Mouse (Mus musculus): Measurements from ENCODE around the gene Aco1. TPM values are rescaled to one million over a fixed set of nuclear protein-coding genes. Genes with fewer than 3 reads are reported as not detected.

Gene Aco1
- total and polyA plus RNA-seq, 2 experiments = 112 to 178 TPM

GRCm38 (mm10) chr4:40144543-40144942, 1.7 kb downstream of the Aco1 start:
- peaks cover 21% of the 10 kb centered on the region; the same call in 1 of the 2 replicates for H3K79me2 ChIP-seq (ENCODE audit: control insufficient read depth, insufficient read depth, low read length)
- WGBS = 61% methylated on average over 1 of the region's 1 CpGs
- peaks cover 31% of the 10 kb centered on the region for H3K4me1 ChIP-seq (ENCODE audit: control insufficient read depth, insufficient read depth, low read length)
- no peak for DNase-seq (ENCODE audit: extremely low read depth, low read depth, low spot score)
- H3K36me3 ChIP-seq (ENCODE audit: control insufficient read depth, insufficient read depth, low read length) = 0 out of 2 replicates have a peak, but pooled peaks cover 3% of the 10 kb centered on the region
- H3K27me3 ChIP-seq (ENCODE audit: control insufficient read depth, insufficient read depth, low read length) = no peaks in the 10 kb centered on the region
- peak overlapping the region; percentile 40 for H3K9ac ChIP-seq (ENCODE audit: low read depth, low read length)
- peak overlapping the region; percentile 92 for H3K4me3 ChIP-seq (ENCODE audit: insufficient read depth, low read depth, low read length)
- no peak for TF ChIP-seq POLR2A (IDR thresholded peaks at IDR 0.05; ENCODE audit: extremely low read depth, insufficient read depth, low read length)
- TF ChIP-seq CTCF (IDR thresholded peaks at IDR 0.05; ENCODE audit: low read depth, low read length) = no peak
- peak overlapping the region; percentile 5 for H3K27ac ChIP-seq (replicated peaks; ENCODE audit: insufficient read depth, low read depth, low read length)

DNA sequence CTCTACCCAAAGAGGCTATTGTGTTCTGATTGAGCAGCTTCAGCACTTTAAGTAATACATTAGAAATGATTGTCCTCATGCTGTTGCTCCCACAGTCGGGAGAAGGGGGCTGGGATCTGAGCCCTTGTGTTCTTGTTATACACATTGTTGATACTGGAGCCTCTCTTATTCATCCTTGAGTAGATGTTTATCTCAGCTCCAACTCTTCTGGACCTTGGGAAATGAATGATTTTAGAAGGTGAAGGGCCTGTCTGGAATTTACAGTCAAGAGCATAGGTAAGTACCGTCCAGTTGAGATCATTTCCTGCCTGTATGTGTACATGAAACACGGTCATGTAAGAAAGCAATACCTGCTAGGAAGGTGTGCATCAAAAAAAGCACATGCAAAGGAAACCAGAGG, 2.1 kb downstream of the Aco1 start:
- H3K4me3 ChIP-seq (ENCODE audit: insufficient read depth, low read depth, low read length) = no peak overlapping the region
- no peaks in the 10 kb centered on the region for H3K27me3 ChIP-seq (ENCODE audit: control insufficient read depth, insufficient read depth, low read length)
- peaks cover 21% of the 10 kb centered on the region for H3K79me2 ChIP-seq (ENCODE audit: control insufficient read depth, insufficient read depth, low read length)
- H3K27ac ChIP-seq (replicated peaks; ENCODE audit: insufficient read depth, low read depth, low read length) = peak overlapping the region; percentile 68; the same call in 1 of the 2 replicates
- no peak for DNase-seq (ENCODE audit: extremely low read depth, low read depth, low spot score)
- peaks cover 30% of the 10 kb centered on the region for H3K4me1 ChIP-seq (ENCODE audit: control insufficient read depth, insufficient read depth, low read length)
- H3K36me3 ChIP-seq (ENCODE audit: control insufficient read depth, insufficient read depth, low read length) = 0 out of 2 replicates have a peak, but pooled peaks cover 3% of the 10 kb centered on the region
- H3K9ac ChIP-seq (ENCODE audit: low read depth, low read length) = no peak overlapping the region
- TF ChIP-seq CTCF (IDR thresholded peaks at IDR 0.05; ENCODE audit: low read depth, low read length) (no peak), POLR2A (IDR thresholded peaks at IDR 0.05; ENCODE audit: extremely low read depth, insufficient read depth, low read length) (no peak)
- 35% methylated on average over 3 of the region's 3 CpGs for WGBS

- H3K9ac ChIP-seq (ENCODE audit: low read depth, low read length) = no peak overlapping the region
- H3K4me1 ChIP-seq (ENCODE audit: control insufficient read depth, insufficient read depth, low read length) = peaks cover 33% of the 10 kb centered on the region
- TF ChIP-seq CTCF (IDR thresholded peaks at IDR 0.05; ENCODE audit: low read depth, low read length) = no peak
- TF ChIP-seq POLR2A (IDR thresholded peaks at IDR 0.05; ENCODE audit: extremely low read depth, insufficient read depth, low read length) = no peak
- WGBS = 78% methylated on average over 5 of the region's 5 CpGs
- no peaks in the 10 kb centered on the region for H3K27me3 ChIP-seq (ENCODE audit: control insufficient read depth, insufficient read depth, low read length)
- H3K79me2 ChIP-seq (ENCODE audit: control insufficient read depth, insufficient read depth, low read length) = peaks cover 33% of the 10 kb centered on the region
- H3K4me3 ChIP-seq (ENCODE audit: insufficient read depth, low read depth, low read length) = no peak overlapping the region
- no peak overlapping the region; the same call in 1 of the 2 replicates for H3K27ac ChIP-seq (replicated peaks; ENCODE audit: insufficient read depth, low read depth, low read length)
- peak; percentile 40 for DNase-seq (ENCODE audit: extremely low read depth, low read depth, low spot score)
- 0 out of 2 replicates have a peak, but pooled peaks cover 8% of the 10 kb centered on the region for H3K36me3 ChIP-seq (ENCODE audit: control insufficient read depth, insufficient read depth, low read length)
These were observed 5.4 kb downstream of the Aco1 start for GRCm38 (mm10) chr4:40148281-40148680.

GRCm38 (mm10) chr4:40150046-40150445, 7.2 kb downstream of the Aco1 start:
- Histone ChIP-seq H3K79me2 (ENCODE audit: control insufficient read depth, insufficient read depth, low read length) (peaks cover 32% of the 10 kb centered on the region), H3K27ac (replicated peaks; ENCODE audit: insufficient read depth, low read depth, low read length) (no peak overlapping the region), H3K36me3 (ENCODE audit: control insufficient read depth, insufficient read depth, low read length) (0 out of 2 replicates have a peak, but pooled peaks cover 8% of the 10 kb centered on the region), H3K9ac (ENCODE audit: low read depth, low read length) (no peak overlapping the region), H3K27me3 (ENCODE audit: control insufficient read depth, insufficient read depth, low read length) (no peaks in the 10 kb centered on the region), H3K4me1 (ENCODE audit: control insufficient read depth, insufficient read depth, low read length) (peaks cover 34% of the 10 kb centered on the region), H3K4me3 (ENCODE audit: insufficient read depth, low read depth, low read length) (no peak overlapping the region)
- 78% methylated on average over 7 of the region's 7 CpGs for WGBS
- DNase-seq (ENCODE audit: extremely low read depth, low read depth, low spot score) = no peak
- no peak for TF ChIP-seq POLR2A (IDR thresholded peaks at IDR 0.05; ENCODE audit: extremely low read depth, insufficient read depth, low read length)
- no peak for TF ChIP-seq CTCF (IDR thresholded peaks at IDR 0.05; ENCODE audit: low read depth, low read length)

GRCm38 (mm10) chr4:40152771-40153170, 9.9 kb downstream of the Aco1 start:
- 90% methylated on average over 2 of the region's 2 CpGs for WGBS
- 0 out of 2 replicates have a peak, but pooled peaks cover 6% of the 10 kb centered on the region for H3K36me3 ChIP-seq (ENCODE audit: control insufficient read depth, insufficient read depth, low read length)
- no peak overlapping the region for H3K4me3 ChIP-seq (ENCODE audit: insufficient read depth, low read depth, low read length)
- peak; percentile 65 for DNase-seq (ENCODE audit: extremely low read depth, low read depth, low spot score)
- peaks cover 50% of the 10 kb centered on the region for H3K4me1 ChIP-seq (ENCODE audit: control insufficient read depth, insufficient read depth, low read length)
- H3K27me3 ChIP-seq (ENCODE audit: control insufficient read depth, insufficient read depth, low read length) = no peaks in the 10 kb centered on the region
- H3K27ac ChIP-seq (replicated peaks; ENCODE audit: insufficient read depth, low read depth, low read length) = peak overlapping the region; percentile 27; the same call in 1 of the 2 replicates
- TF ChIP-seq POLR2A (IDR thresholded peaks at IDR 0.05; ENCODE audit: extremely low read depth, insufficient read depth, low read length) = no peak
- no peak for TF ChIP-seq CTCF (IDR thresholded peaks at IDR 0.05; ENCODE audit: low read depth, low read length)
- H3K79me2 ChIP-seq (ENCODE audit: control insufficient read depth, insufficient read depth, low read length) = peaks cover 28% of the 10 kb centered on the region
- H3K9ac ChIP-seq (ENCODE audit: low read depth, low read length) = no peak overlapping the region

GRCm38 (mm10) chr4:40153500-40153899, 10.6 kb downstream of the Aco1 start:
- Histone ChIP-seq H3K9ac (ENCODE audit: low read depth, low read length) (no peak overlapping the region), H3K79me2 (ENCODE audit: control insufficient read depth, insufficient read depth, low read length) (peaks cover 30% of the 10 kb centered on the region), H3K27me3 (ENCODE audit: control insufficient read depth, insufficient read depth, low read length) (no peaks in the 10 kb centered on the region), H3K4me3 (ENCODE audit: insufficient read depth, low read depth, low read length) (no peak overlapping the region), H3K27ac (replicated peaks; ENCODE audit: insufficient read depth, low read depth, low read length) (peak overlapping the region; percentile 61), H3K36me3 (ENCODE audit: control insufficient read depth, insufficient read depth, low read length) (0 out of 2 replicates have a peak, but pooled peaks cover 6% of the 10 kb centered on the region), H3K4me1 (ENCODE audit: control insufficient read depth, insufficient read depth, low read length) (peaks cover 52% of the 10 kb centered on the region)
- WGBS = 93% methylated on average over 4 of the region's 4 CpGs
- TF ChIP-seq CTCF (IDR thresholded peaks at IDR 0.05; ENCODE audit: low read depth, low read length) (no peak), POLR2A (IDR thresholded peaks at IDR 0.05; ENCODE audit: extremely low read depth, insufficient read depth, low read length) (no peak)
- DNase-seq (ENCODE audit: extremely low read depth, low read depth, low spot score) = no peak

All from liver, adult 2 months (tissue).